Comparison of ENCODE assay signal across 10 mouse cellular contexts in genomic region chr8:82601556-82601955, GRCm38 (mm10).
DNase-seq lines count a peak whose midpoint lies in the region; ATAC-seq and TF ChIP-seq lines count a peak whose summit lies in the region.
"Had no signal": no experiment of that assay in that cellular context is flagged by ENCODE, and none has a peak within 500 bp of the region (broad histone marks: within the 10 kb centered on the region; RNA-seq: fewer than 3 reads in every experiment).

No protein-coding gene starts in this region.

- WGBS in forebrain, embryonic 14.5 days: 64% methylated on average over 3 of the region's 3 CpGs
- 54% methylated on average over 3 of the region's 3 CpGs for WGBS in forebrain, embryonic 13.5 days
- 31% methylated on average over 3 of the region's 3 CpGs for WGBS in stomach, embryonic 15.5 days
- 27% methylated on average over 3 of the region's 3 CpGs for WGBS in stomach, postnatal 0 days

- H3K9me3 ChIP-seq in forebrain, embryonic 14.5 days (replicated peaks; ENCODE audit: control insufficient read depth, low read length): no peaks in the 10 kb centered on the region
- H3K9me3 ChIP-seq in forebrain, embryonic 13.5 days (replicated peaks): no peaks in the 10 kb centered on the region
- H3K9me3 ChIP-seq in stomach, embryonic 15.5 days: no peaks in the 10 kb centered on the region
- no peaks in the 10 kb centered on the region for H3K9me3 ChIP-seq in stomach, postnatal 0 days (ENCODE audit: control insufficient read depth, low read length)

- no peak for ATAC-seq in forebrain, embryonic 14.5 days
- ATAC-seq in forebrain, embryonic 13.5 days: no peak
- ATAC-seq in stomach, embryonic 15.5 days (ENCODE audit: insufficient read depth, low FRiP score, low read depth): peak; percentile 68
- ATAC-seq in stomach, postnatal 0 days (ENCODE audit: low FRiP score, low TSS enrichment): no peak
- no peak for ATAC-seq in megakaryocyte, adult 5-6 weeks (ENCODE audit: poor library complexity, severe bottlenecking)

- no peak for TF ChIP-seq EP300 in stomach, postnatal 0 days (optimal IDR thresholded peaks at IDR 0.05)

- H3K27me3 ChIP-seq in forebrain, embryonic 14.5 days (replicated peaks; ENCODE audit: control insufficient read depth, insufficient read depth, low read length): no peaks in the 10 kb centered on the region
- no peaks in the 10 kb centered on the region for H3K27me3 ChIP-seq in forebrain, embryonic 13.5 days
- H3K27me3 ChIP-seq in stomach, embryonic 15.5 days (replicated peaks): no peaks in the 10 kb centered on the region
- H3K27me3 ChIP-seq in stomach, postnatal 0 days (ENCODE audit: control insufficient read depth, insufficient read depth, low read length): no peaks in the 10 kb centered on the region
- H3K27me3 ChIP-seq: CH12.LX had no signal

- TF ChIP-seq CTCF in stomach, postnatal 0 days (IDR thresholded peaks at IDR 0.05; ENCODE audit: low read depth): no peak

- H3K27ac ChIP-seq in forebrain, embryonic 14.5 days (ENCODE audit: low read depth, low read length): no peak overlapping the region
- H3K27ac ChIP-seq in forebrain, embryonic 13.5 days: no peak overlapping the region
- H3K27ac ChIP-seq in stomach, embryonic 15.5 days: no peak overlapping the region
- no peak overlapping the region for H3K27ac ChIP-seq in stomach, postnatal 0 days (replicated peaks)
- H3K27ac ChIP-seq: macrophage had no signal

- H3K4me1 ChIP-seq in forebrain, embryonic 14.5 days (ENCODE audit: control insufficient read depth, insufficient read depth, low read length): no peaks in the 10 kb centered on the region
- no peaks in the 10 kb centered on the region for H3K4me1 ChIP-seq in forebrain, embryonic 13.5 days
- H3K4me1 ChIP-seq in stomach, embryonic 15.5 days: no peaks in the 10 kb centered on the region
- no peaks in the 10 kb centered on the region for H3K4me1 ChIP-seq in stomach, postnatal 0 days (replicated peaks; ENCODE audit: control insufficient read depth, insufficient read depth)

- no peak overlapping the region for H3K9ac ChIP-seq in forebrain, embryonic 14.5 days (ENCODE audit: low read length)
- no peak overlapping the region for H3K9ac ChIP-seq in forebrain, embryonic 13.5 days
- H3K9ac ChIP-seq in stomach, embryonic 15.5 days: no peak overlapping the region
- H3K9ac ChIP-seq in stomach, postnatal 0 days (ENCODE audit: low read length): no peak overlapping the region

- DNase-seq in forebrain, embryonic 14.5 days (ENCODE audit: low spot score): peak; percentile 10
- no peak for DNase-seq in stomach, postnatal 0 days (ENCODE audit: low spot score)
- peak; percentile 42 for DNase-seq in kidney, adult 9 months
- DNase-seq in urinary bladder, postnatal 36 days (ENCODE audit: low spot score in 2 of 2): peak; percentile 6 to 38
- DNase-seq in layer of hippocampus, postnatal 36 days: no peak

- H3K4me2 ChIP-seq in forebrain, embryonic 14.5 days (ENCODE audit: low read length): no peak overlapping the region
- H3K4me2 ChIP-seq in forebrain, embryonic 13.5 days: no peak overlapping the region
- H3K4me2 ChIP-seq in stomach, embryonic 15.5 days: no peak overlapping the region
- H3K4me2 ChIP-seq in stomach, postnatal 0 days (replicated peaks; ENCODE audit: low read depth): no peak overlapping the region

- no peak overlapping the region for H3K4me3 ChIP-seq in forebrain, embryonic 14.5 days (ENCODE audit: low read depth, low read length)
- no peak overlapping the region for H3K4me3 ChIP-seq in forebrain, embryonic 13.5 days
- no peak overlapping the region for H3K4me3 ChIP-seq in stomach, embryonic 15.5 days (replicated peaks)
- no peak overlapping the region for H3K4me3 ChIP-seq in stomach, postnatal 0 days (ENCODE audit: low read depth, low read length)

- no peaks in the 10 kb centered on the region for H3K36me3 ChIP-seq in forebrain, embryonic 14.5 days (ENCODE audit: control insufficient read depth, insufficient read depth, low read length)
- no peaks in the 10 kb centered on the region for H3K36me3 ChIP-seq in forebrain, embryonic 13.5 days (ENCODE audit: poor library complexity, severe bottlenecking)
- H3K36me3 ChIP-seq in stomach, embryonic 15.5 days: no peaks in the 10 kb centered on the region
- H3K36me3 ChIP-seq in stomach, postnatal 0 days (ENCODE audit: control insufficient read depth, insufficient read depth, low read length): no peaks in the 10 kb centered on the region

Comparison
In these comparisons a context has a peak if more than half of its experiments do, and no peak if none do; other contexts are left out.
1. DNase-seq: peak in forebrain, embryonic 14.5 days (single experiment), kidney, adult 9 months (single experiment) and urinary bladder, postnatal 36 days (2 of 2); none in stomach, postnatal 0 days (single experiment) and layer of hippocampus, postnatal 36 days (0 of 2).